Mouse (Mus musculus): ENCODE measurements at regions not wholly inside any gene's neighbourhood (a gene's known extent, or its start where the extent isn't known, plus 50 kb on each side); places are given as distances from the start of the nearest gene placed in this dataset.
A peak's percentile ranks its signal among the peaks of the same experiment; 100 is the strongest.

DNA sequence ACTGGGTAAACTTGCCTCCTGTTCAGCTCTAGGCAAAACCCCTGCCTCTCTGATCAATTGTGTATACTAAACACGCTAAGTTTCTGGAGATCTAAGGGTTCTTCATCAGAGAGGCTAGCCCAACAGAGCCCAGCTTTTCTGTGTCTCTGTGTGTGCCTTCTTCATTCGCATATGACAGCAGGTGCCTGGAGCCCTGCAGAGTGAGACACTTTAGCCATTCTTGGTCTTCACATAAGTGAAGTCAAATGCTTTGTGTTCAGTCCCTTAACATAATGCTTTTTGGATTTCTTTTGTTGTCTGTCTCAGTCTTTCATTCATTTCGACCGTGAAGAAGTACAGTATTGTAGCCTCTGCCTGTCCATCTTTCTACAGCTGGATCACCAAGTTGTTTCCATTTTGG lies 427.3 kb upstream of the Nr5a2 start:
- DNase-seq = no peak

DNA sequence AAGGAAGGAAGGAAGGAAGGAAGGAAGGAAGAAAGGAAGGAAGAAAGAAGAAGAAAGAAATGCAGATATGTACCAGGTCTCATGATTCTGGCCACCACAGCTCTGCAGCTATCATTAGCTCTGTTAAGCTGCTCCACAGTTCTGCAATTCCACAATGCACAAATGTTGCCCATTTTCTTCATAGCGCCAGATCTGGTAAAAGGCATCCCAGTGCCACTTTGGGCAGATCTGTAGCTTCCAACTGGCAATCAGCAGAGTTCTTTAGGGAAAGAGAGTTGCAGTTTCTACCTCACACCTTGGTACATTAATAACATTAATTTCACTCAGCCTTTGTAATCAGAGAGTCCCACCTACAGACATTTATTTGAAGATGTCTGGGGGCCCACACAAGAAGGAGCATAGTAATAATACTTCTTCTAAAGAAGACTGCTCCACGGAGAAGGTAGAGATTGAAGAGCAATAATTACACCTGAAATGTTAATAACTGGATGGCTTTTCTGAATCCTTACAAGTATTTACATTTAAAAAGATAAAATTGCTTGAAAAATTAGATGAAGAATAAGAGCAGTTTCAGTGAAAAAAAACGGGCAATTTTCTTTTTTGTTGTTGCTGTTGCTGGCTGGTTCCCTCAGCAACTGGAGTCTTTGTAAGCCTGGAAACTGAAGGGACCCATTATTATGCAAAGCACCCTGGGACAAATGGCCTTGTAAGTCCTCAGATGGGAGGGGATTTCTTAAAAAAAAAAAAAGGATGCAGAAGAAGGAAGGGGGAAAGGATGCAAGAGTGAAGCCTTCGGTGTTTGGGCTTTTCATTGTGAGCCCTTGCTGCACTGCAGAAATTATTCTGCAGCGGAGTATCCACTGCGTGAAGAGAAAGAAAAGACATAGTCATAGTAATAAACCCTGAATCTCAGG lies 418.1 kb upstream of the Nr5a2 start:
- DNase-seq = no peak

DNA sequence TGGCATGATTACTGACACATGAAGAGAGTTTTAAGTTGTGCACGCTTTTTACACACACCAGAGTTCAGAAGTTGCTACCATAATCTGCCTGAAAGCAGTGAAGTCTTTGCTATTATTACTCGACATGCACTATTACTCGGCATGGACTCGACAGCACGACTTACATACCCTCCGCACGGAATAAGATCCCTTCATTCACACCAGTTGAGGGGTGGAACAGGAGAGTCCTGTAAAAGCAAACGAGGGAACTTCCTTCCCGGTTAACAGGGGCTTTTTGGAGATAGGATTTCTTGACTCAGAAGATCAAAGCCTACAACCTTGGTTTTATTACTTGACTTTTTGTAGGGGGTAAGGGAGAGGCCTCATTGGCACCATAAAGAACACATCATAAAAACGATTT lies 416.4 kb upstream of the Nr5a2 start:
- DNase-seq = no peak

DNA sequence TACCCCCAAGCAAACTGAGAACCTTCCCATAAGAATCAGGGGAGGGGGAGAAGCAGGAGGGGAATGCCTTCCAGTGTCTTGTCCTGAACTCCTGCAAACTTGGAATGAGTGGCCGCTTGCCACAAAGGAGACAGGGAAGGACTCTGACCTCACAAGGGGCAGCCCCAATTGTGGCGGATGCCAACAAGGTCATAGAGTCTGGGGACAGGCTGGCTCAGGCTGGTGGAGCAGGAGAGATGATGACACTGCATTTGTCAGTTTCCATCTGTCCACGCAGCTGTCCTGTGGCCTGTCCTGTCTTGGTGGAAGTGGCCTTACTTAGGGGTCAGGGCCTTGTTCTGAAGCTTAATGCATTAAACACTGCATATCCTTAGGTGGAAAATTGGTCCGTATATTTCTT lies 414.4 kb upstream of the Nr5a2 start:
- DNase-seq = peak; percentile 10 to 22

DNA sequence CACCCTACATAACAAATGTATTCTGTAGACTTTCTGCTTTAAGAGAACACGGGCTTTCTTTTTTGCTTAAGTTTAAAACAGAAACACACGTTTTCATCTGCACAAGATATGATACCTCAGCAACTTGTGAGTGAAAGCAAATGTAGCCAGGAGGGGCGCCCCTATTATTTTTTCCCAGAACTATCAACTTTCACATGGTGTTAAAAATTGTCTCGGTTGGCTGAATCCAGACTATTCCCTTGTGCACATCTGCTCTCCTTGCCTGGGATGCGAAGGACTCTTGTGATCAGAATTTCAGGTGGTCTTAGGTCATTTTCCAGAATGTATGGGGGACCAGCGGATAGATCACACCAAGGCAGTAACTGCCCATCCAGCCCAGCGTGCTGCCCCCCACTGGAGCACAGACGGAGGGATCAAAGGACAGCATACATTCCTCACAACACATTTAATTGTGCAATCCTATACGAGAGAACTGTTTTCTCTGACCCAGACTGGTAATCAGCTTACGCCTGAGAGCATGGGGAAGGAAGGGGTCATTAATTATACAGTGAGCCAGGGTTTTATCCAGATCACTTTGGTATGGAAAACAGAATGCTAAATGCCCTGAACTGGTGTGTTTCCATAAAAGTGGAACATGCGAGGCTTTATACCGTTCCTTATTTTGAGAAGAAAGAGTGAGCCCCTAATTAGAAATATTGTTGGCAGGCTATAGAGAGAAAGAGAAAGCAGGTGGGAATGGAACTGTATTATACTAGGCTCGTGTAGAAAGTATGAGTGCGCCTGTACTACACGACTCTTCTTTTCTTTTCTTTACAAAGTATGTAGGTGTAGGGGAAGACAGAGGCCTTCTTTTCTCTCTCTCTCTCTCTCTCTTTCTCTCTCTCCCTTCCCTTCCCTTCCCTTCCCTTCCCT lies 413.5 kb upstream of the Nr5a2 start:
- DNase-seq = no peak

DNA sequence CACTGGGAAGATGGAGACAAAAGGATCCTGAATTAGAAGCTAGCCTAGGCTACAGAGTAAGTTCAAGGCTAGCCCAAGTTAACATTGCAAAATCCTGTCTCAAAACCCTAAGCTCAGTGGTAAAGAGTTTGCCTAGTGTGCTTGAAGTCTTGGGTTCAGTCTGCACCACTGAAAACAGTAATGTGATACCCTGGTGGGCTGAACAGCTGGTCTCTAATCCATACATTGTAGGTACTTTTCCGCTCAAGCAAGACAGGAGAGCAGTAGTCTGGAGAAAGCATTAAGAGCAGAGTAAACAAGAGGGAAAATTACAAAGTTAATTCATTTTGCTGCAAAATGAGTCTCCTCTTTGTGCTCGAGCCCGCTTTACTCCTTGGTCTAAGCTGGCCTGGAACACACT lies 412.0 kb upstream of the Nr5a2 start:
- DNase-seq = no peak

DNA sequence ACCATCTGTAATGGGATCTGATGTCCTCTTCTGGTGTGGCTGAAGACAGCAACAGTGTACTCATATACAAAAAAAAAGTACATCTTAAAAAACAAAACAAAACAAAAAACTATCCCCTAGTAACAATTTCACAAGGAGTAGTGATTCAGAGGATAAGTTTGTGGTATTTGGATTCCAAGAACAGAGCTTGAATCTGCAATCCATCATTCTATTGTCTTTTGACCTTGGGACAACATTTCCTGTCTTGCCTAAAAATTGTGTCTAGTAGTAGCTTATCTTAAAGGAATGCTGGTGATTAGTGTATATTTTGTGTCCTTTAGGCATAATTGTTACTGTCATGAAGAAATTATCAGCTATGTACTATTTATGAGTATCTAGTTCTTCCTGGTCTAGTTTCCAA lies 404.1 kb upstream of the Nr5a2 start:
- no peak for DNase-seq

DNA sequence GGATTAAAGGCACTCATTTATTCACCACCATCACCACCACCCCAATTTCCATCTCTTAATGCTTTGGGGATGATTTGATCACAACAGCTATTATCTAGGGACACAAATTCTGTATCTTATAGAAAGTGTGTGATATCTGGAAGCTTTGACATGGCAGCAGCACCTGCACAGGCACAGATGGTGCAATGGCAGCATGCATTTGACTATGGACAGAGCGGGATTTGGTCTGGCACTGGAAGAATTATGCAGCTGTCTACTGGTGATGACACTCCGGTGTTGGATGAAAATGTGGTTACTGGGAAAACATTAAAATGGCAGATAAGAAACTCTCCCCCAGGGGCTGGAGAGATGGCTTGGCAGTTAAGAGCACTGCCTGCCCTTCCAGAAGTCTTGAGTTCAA lies 403.7 kb upstream of the Nr5a2 start:
- no peak for DNase-seq

DNA sequence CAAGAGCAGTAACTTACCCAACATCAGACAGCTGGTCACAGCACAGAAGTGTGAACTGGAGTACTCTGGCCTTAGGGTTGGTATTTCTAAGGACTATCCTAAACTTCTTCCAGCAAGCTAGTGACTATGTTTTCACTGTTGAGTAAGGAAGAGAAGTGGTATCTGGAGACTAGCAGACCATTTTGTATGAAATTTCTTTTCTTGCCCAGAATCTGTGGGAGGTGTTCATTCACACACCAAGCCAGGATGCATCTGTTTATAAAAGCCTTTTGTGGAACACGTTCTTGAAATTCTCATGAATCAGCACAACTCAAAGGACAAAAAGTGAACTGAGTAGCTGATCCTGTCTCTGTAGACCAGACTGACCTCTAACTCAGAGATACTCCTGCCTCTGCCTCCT lies 403.3 kb upstream of the Nr5a2 start:
- DNase-seq = no peak

DNA sequence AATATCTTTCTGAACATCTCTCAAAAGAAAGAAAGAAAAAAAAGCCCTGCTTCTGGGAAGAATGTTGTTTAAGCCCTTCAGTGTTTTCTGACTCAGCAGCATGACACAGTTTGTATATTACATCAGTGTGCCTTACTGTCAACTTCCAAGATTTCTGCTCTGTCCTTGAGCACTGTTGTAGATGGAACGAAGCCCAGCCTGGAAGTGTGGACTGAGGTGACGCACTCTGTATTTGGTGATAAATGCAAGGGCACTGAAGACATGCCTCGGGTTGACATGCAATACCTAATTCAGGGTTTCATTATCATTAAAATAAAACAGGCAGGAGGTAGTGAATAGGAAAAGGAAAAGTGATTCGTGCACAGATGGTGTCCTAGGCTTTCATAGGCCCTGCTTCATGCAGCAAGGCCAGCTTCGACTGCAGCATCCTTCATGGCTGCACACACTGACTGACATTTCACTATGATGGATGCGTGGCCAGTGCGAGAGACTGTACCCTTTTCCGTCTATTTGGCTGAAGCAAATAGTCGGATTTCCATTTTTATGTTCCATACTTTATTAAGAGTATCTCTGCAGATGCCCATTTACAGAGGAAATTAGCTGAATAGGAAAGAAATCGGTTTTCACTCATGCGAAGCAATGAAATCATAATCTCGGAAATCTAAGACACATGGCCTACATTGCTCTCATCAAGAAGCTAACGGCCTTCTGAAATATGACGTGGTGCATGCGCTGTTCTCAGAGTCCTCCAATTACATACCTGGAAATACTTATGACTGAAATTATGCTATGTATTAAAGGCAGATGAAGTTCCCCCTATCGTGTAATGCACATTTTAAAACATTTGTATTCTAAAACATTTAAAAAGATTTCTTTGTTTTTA lies 400.7 kb upstream of the Nr5a2 start:
- peak in 1 of 2 experiments; percentile 15 for DNase-seq

DNA sequence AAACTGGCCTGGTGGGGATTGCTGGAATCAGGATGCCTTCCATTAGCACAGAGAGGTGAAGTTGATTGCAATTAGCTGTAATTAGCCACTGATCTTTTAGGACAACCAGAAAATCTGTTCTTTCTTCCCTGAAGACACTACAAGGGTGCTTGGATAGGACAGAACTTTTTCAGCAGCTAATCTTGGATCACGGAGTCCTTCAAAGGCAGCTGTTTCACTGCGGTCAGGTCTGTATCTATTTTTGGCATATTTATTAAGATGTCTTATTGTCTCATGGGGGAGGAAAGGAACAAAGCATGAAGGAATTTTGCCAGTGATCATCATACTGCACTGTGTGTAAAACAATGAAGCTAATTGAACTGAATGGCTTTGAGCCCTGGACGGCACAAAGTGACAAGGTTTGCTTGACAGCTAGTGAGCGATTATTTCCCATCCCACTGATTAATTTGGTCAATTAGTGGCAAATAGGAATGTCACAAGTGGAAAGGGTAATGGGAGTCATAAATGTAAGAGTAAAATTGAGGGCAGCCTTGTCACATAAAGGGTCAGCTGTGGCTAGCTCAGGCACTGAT lies 395.8 kb upstream of the Nr5a2 start:
- DNase-seq = no peak

DNA sequence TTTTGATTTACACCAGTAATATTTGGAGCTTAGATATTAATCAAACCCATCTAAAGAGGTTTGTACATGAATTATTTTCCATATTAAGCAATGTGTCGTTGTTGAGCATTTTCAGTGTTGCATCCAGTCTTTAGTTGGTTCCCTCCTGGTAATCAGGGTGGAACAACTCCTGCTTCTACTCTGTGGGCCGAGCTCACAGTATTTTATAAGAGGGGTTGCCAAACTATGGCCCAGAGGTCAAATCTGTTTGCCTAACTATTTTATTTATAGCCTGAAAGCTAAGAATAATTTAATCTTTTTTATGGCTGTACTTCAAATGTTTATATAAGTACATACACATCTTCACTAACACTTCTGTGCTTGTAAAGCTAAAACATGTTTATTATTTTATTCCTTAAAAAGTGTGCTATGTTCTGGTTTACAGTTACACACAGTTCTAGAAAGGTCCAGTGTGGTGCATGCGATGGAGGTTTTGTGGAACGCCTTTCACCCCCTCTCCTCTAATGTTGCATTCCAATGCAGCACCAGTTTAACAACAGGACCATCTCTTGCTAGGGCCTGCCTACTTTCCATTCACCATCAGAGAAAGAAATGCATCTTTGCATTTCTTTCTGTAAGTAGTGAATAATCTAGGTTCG lies 392.3 kb upstream of the Nr5a2 start:
- DNase-seq = no peak

DNA sequence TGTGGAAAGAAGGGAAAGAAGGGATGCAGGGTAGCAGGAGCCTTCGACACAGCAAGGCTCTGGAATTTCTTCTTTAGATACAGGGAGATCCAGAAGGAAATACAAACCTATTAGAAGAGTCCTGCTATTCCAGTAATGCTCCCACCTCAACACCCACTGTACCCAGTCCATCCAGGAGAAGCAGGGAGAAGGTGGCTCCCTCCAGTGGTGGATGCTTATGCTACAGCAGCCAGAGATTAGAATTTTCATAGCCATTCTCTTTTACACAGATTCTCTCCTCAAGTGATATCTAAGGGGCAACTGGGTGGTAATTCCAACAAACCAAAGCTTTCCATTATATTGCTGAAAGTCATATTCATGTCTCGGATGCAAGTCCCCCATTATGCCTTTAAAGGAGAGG lies 373.9 kb upstream of the Nr5a2 start:
- peak; percentile 28 to 58 for DNase-seq

DNA sequence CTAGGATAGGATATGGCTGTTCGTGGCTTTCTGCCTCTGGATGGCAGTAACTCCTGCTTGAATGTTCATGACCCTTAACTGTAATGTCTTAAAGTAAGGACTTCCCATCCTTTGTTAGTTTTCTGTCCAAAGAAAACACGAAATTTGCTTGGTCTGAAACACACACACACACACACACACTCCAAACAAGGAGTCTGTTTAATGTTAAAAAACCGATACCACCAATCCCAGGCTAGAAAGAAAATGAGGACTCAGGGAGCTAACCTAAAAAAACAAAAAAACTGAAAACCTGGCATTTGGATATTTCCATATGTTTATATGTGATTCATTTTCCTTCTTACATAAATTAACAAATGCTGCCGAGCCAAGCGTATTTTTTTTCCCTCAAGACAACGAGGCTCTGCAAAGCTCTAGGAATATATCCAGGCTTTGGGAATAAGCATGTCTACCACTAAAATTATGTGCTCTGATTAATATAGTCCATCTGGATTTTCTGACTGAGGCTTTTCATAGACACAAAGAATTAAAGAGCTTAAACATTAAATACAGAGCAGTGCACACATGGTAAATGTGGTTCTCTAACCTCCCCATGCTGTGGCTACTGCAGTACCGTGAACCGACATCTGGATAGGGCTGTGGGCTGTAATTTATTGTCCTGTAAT lies 372.0 kb upstream of the Nr5a2 start:
- DNase-seq = peak in 1 of 2 experiments; percentile 47

DNA sequence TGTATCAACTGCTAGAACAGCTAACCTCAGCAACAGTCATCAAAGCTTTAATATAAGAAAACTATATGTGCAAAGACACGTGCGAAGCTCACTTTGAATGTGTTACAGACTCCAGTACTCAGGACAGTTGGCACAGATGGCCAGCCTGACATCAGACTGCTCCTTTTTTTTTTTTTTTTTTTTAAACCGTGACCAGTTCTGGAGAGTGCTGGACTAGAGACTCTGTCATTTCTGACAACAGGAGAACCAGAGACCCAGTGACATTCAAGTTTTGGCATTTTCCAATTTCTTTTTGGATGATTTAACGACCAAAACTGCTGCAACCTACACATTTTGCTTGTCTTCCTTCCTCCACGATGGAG lies 371.5 kb upstream of the Nr5a2 start:
- DNase-seq = peak; percentile 47 to 66

DNA sequence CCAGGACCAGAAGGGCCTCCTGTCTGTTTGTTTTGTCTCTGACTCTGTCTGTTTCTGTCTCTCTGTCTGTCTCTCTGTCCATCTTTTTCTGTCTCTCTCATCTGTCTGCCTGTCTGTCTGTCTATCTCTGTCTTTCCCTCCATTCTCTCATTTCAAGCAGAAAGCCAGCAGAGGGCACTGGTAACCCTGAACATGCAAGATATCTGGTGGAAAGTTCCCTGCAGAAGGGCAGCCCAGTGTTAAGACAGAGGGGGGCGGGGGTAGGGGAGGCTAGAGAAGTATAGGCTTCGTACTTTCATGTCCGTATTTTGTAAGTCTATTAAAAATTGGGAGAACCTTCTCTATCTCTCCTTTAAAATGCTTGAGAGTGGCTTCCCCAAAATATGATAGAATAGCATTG lies 370.4 kb upstream of the Nr5a2 start:
- peak; percentile 73 to 78 for DNase-seq

DNA sequence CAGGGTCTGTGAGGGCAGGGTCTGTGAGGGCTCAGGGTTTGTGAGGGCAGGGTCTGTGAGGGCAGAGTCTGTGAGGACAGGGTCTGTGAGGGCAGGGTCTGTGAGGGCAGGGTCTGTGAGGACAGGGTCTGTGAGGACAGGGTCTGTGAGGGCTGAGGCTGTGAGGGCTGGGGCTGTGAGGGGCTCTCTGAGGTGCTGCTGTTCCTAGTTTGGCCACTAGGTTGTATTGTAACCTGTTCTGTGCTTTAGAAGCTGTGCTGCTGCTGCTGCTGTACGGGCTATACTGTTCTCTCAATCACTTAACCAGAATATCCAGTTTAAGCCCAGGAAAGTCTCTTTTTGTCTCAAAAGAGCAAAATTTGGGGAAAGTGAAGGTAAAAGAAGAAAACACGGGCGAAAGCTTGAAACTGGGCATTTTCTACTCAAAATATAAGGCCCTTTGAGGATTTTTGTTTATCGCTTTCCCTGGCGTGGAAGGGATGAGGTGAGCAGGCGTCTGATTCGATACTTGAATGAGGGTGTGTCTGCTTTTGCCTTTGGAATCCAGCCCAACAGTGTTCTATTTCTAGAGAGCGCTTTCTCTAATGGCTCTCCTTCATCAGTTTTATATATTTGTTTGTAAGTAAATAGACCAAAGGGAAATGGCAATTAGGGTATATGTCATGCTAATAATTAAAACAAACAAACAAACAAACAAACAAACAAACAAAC lies 363.8 kb upstream of the Nr5a2 start:
- DNase-seq = peak; percentile 58 to 62

DNA sequence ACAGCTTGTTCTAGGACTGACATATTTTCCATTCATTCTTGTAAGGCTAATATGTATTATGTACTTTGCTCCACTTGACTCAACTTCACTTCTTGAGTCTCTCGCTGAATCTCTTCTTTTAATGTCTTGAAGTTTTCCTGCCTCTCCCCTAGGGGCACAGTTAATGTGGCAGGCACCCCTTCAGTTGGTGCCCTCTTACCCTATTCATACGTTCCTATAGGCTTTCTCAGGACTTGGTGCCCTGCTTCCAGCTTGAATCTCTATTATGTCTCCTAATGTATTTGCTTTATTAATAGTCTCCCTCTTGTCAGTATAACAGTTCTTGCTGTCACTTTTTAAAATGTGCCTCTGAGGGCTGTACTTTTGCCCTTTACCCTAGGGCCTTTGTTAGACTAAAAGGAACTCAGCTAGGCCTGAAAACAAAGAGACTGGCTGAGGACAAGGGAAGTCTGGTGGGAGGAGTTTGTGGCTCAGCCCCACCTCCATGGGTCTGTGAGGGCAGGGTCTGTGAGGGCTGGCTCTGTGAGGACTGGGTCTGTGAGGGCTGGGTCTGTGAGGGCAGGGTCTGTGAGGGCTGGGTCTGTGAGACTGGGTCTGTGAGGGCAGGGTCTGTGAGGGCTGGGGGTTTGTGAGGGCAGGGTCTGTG lies 362.9 kb upstream of the Nr5a2 start:
- DNase-seq = no peak

DNA sequence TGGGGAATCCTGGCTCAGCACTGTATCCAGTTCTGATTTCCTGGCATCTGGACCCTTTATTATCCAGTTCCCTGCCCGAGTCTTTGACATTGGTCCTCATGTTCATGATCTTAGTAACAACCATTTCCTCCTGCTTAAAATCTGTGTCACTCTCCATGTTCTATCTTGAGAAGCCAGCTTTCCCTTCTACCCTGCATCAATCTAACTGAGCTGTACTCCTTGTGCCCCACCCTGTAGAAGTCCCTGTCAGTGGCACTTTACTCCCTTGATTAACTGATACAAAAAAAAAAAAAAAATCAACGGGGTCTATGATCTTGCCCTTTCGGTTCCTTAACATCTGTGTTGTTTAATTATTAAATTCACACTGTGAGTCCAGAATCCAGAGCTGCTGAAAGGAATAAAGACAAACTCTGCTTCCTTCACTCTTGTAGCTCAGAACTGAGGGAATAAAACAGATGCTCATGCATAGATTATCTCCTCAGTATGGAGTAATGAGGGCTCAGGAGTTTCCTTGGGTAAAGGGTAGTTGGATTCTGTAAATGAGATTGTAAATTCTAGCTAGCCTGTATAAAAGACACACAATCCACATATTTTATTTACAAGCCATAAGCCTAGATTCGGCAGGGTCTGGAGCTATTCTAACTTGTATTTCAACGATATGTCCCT lies 342.6 kb upstream of the Nr5a2 start:
- DNase-seq = no peak
